Mouse (Mus musculus) liver, embryonic 14.5 days (tissue): ENCODE results near the gene Shroom1.

Experiments
- CTCF ChIP-seq: IDR thresholded peaks from 2 replicates; pipeline ENCODE4 v1.5.1; 2016; ENCODE audit warnings: antibody characterized with exemption, low read depth, control low read depth
- EP300 ChIP-seq: IDR thresholded peaks from 2 replicates; pipeline ENCODE4 v1.6.1; 2016; ENCODE audit warnings: antibody characterized with exemption, low read depth

DNA sequence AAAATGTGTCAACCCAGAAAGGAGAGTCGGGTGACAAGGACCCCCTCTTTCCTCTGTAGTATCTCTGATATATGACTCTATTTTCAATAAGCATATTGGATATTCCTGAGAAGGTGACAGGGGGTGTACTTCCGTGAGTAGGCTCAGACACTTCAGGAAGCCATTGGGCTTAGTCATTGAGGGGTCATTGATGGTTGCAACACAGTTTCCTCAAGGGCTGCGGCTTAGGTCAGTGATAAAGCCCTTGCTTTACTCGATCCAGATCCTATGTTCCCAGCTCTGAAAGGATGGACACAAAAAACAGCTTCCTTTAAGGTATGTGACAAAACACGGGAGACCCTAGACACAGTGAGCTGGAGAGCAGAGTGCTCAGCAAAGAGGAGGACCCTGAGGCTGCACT, 46.7 kb downstream of the Shroom1 start:
- no peak for TF ChIP-seq CTCF
- TF ChIP-seq EP300: no peak
